Mouse (Mus musculus) ES-E14 (cell line): ENCODE measurements around the gene Cdt1. TPM values are rescaled to one million over a fixed set of nuclear protein-coding genes. Genes with fewer than 3 reads are reported as not detected.

Source experiments
- DNase-seq: peaks from one replicate; pipeline ENCODE4 v3.0.0-alpha.2; 2013; ENCODE audit warnings: low read depth, low spot score
- H3K27ac ChIP-seq: 2 replicates; pipeline ENCODE4 v1.5.1; 2012; ENCODE audit warnings: low read depth, mild to moderate bottlenecking, low read length, moderate library complexity, mixed read lengths; ENCODE audit not compliant: poor library complexity, insufficient read depth, severe bottlenecking
- H3K36me3 ChIP-seq: 2 replicates; pipeline ENCODE4 v1.6.1; 2012; ENCODE audit warnings: mild to moderate bottlenecking, low read length, moderate library complexity, mixed read lengths; ENCODE audit not compliant: control insufficient read depth, poor library complexity, insufficient read depth, severe bottlenecking
- H3K4me1 ChIP-seq, 2 experiments: fragments of 150-350 bp in 1 of 2; sonication (generic) in 1 of 2; 2 replicates each; pipeline ENCODE4 v1.6.1; 2012; ENCODE audit warnings: low read length in 2 of 2, mild to moderate bottlenecking in 1 of 2, mixed read lengths in 1 of 2; ENCODE audit not compliant: control insufficient read depth in 2 of 2, insufficient read depth in 2 of 2, poor library complexity in 1 of 2
- H3K4me3 ChIP-seq, 2 experiments: fragments of 150-350 bp in 1 of 2; sonication (generic) in 1 of 2; 2 replicates each; pipeline ENCODE4 v1.5.1; 2012; ENCODE audit warnings: low read length in 2 of 2, low read depth in 1 of 2, mild to moderate bottlenecking in 1 of 2, mixed read lengths in 1 of 2; ENCODE audit not compliant: insufficient read depth in 1 of 2, poor library complexity in 1 of 2, severe bottlenecking in 1 of 2
- H3K9ac ChIP-seq: 2 replicates; pipeline ENCODE4 v1.6.1; 2012; ENCODE audit warnings: low read depth, mild to moderate bottlenecking, low read length, mixed read lengths; ENCODE audit not compliant: poor library complexity, insufficient read depth, severe bottlenecking
- H3K9me3 ChIP-seq: fragments of 150-350 bp; sonication (generic); 2 replicates; pipeline ENCODE4 v1.6.1; 2012; ENCODE audit warnings: low read depth, mild to moderate bottlenecking, low read length; ENCODE audit not compliant: control insufficient read depth, insufficient read depth
- CHD2 ChIP-seq: IDR thresholded peaks from 2 replicates; pipeline ENCODE4 v1.6.1; 2014; ENCODE audit warnings: mild to moderate bottlenecking, low read depth, low read length, inconsistent platforms
- HCFC1 ChIP-seq: IDR thresholded peaks from 2 replicates; pipeline ENCODE4 v1.6.1; 2012; ENCODE audit warnings: low read length, inconsistent platforms, borderline replicate concordance; ENCODE audit not compliant: insufficient read depth
- MAFK ChIP-seq: IDR thresholded peaks from 2 replicates; pipeline ENCODE4 v1.6.1; 2014; ENCODE audit warnings: mild to moderate bottlenecking, low read depth, low read length, inconsistent platforms; ENCODE audit not compliant: insufficient read depth
- ZC3H11A ChIP-seq: IDR thresholded peaks from 2 replicates; pipeline ENCODE4 v1.6.1; 2012; ENCODE audit warnings: low read depth, mild to moderate bottlenecking, inconsistent platforms, low read length, borderline replicate concordance
- ZNF384 ChIP-seq: IDR thresholded peaks from 2 replicates; pipeline ENCODE4 v1.6.1; 2012; ENCODE audit warnings: low read depth, low read length, inconsistent platforms
- in situ Hi-C, 2 experiments: fragments of 600-800 bp; cut with MboI; formaldehyde crosslinking; loops; one replicate each; pipeline ENCODE4 v1.15.1; 2025; ENCODE audit warnings: low sequenced_read_pairs in 2 of 2, inconsistent platforms in 1 of 2; ENCODE audit not compliant: unreplicated experiment in 2 of 2
- total RNA-seq: library from RNA; depleted of rRNA; stranded (reverse); fragments of 300-350 nt; gene quantifications from 2 replicates; pipeline ENCODE4 v1.2.3, GENCODE M21; 2012

Cdt1 gene
- total RNA-seq, 1 experiment, result 139 TPM

DNA sequence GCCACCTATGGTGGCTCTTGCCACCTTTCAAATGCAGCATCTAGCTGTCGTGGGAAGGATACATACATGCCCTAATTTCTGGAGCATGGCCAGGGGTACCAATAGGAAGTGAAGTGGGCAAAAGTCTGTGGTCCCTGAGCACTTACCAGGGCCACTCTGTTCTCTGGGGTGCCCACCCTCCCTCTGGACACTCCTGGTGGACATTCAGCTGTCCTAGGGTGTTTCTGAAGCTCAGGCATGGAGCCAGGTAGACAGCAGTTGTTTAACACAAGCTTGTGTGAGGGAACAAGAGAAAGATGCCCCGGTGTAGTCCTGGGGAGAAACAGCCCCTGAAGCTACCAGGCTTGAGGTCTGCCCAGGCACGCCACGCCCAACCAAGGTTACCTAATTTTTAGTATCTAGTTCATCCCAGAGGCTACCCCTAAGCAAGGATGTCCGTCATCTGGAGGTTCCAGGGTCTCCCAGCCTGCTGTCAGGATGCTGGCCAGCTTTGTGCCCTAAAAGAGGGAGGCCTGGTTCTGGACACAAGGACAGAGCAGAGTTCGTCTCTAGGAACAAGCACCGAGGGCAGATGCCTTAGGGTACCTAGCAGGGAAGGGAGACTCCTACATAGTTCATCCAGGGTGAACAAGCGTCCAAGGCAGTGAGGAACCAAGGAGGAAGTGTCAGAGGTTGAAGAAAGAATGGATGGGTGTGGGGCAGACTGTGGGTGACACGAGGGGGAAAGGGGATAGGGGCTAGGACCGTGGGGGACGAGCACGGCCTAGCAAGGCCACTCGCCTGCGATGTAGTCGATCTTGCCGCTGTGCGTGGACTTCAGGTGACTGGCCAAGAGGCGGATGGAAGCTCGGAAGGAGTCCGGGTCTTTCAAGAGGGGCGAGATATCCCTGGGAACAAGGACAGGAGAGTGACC, 8.2 kb downstream of the Cdt1 start:
- TF ChIP-seq CHD2, result no peak
- TF ChIP-seq HCFC1, result no peak
- TF ChIP-seq ZC3H11A, result no peak
- no peak for TF ChIP-seq ZNF384
- no peak for TF ChIP-seq MAFK
- Histone ChIP-seq H3K4me1 (peaks cover 9 to 31% of the 10 kb centered on the region in 2 experiments; a peak in 3 of 4 replicates), H3K27ac (peak overlapping the region; percentile 72), H3K9ac (peak overlapping the region; percentile 93), H3K9me3 (no peaks in the 10 kb centered on the region), H3K36me3 (peaks cover 26% of the 10 kb centered on the region), H3K4me3 (peak overlapping the region; percentile 87 to 90)
- in situ Hi-C loops, result no loop called here
- no peak for DNase-seq

DNA sequence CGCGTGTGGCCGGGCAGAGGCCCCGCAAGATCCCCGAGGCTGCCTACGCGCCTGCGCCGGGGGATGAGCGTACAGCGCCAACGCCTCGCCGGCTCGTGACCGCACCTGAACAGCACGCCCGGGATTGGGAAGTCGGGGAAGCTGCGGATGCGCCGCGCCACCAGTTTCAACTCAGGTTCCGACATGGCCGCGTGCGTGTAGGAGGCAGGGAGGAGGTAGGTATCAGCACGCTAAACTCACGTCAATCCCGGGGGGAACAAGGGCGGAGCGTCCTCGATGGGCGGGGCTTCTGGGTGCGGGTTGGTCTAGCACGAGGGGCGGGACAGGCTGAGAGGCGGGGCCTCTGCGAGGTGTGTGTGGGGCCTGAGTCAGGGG, 8.8 kb downstream of the Cdt1 start, which contains the start of gene Aprt:
Gene Aprt (minus strand): TSS at position 262 of the 375 bp plus-strand sequence.
- Histone ChIP-seq H3K27ac (peak within 1 kb of the TSS; percentile 72), H3K9me3 (no peaks in the 10 kb centered on the region), H3K9ac (peak within 1 kb of the TSS; percentile 93), H3K4me3 (peak within 1 kb of the TSS; percentile 87 to 90), H3K36me3 (peaks cover 19% of the 10 kb centered on the region), H3K4me1 (peaks cover 9 to 35% of the 10 kb centered on the region in 2 experiments; a peak in 3 of 4 replicates)
- in situ Hi-C loops, result no loop called here
- TF ChIP-seq MAFK (no peak), ZC3H11A (no peak), HCFC1 (peak; percentile 39; the same call in 1 of the 2 replicates), CHD2 (no peak)
- DNase-seq, result peak; percentile 98

DNA sequence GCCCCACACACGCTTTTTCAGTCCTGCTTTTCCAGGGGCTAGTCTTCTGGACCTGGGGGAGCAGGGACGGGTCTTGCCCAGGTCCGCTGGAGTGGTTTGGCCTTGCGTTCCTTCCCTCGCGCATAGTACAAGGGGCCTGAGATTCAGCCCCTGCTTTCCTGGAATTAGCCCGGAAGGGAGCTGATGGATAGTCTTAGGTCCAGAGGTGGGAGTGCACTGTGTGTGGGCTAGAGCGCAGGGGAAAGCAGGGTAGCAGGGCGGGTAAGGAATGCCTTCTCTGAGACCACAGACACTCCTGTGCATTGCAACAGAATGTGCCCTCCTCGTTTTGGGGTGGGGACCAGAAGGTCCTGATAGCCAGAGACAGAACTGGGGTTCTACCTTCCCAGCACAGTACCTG, 9.3 kb downstream of the Cdt1 start:
- peak overlapping the region; percentile 15 for H3K27ac ChIP-seq
- peak overlapping the region; percentile 60; the same call in 1 of the 2 replicates for H3K9ac ChIP-seq
- H3K36me3 ChIP-seq, result peaks cover 15% of the 10 kb centered on the region
- TF ChIP-seq MAFK (no peak), HCFC1 (no peak), ZNF384 (no peak), ZC3H11A (no peak), CHD2 (no peak)
- in situ Hi-C loops, result no loop called here
- peak overlapping the region; percentile 12 to 90; a peak in 3 of 4 replicates for H3K4me3 ChIP-seq
- no peak for DNase-seq
- peaks cover 9 to 34% of the 10 kb centered on the region in 2 experiments; a peak in 3 of 4 replicates for H3K4me1 ChIP-seq
- H3K9me3 ChIP-seq, result no peaks in the 10 kb centered on the region

DNA sequence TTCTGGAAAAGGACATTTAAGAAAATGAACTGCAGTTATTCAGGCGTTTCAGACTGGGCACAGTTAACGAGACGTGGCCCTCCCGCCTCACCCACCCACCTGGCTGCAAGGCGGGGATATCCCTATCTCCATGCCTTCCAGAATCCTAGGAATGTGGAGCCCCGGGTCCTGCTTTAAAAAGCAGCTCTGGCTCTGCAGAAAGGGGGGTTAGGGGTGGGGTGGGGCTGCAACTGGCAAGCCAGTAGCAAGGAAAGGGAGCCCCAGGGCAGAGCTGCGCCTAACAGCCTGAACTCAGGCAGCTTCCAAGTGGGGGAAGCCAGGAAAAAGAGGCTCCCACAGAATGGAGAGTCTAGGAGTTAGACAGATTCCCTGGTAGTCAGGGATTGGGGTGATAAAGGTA, 11.4 kb downstream of the Cdt1 start:
- H3K9me3 ChIP-seq, result no peaks in the 10 kb centered on the region
- H3K4me3 ChIP-seq, result no peak overlapping the region
- no peak overlapping the region; the same call in 1 of the 2 replicates for H3K27ac ChIP-seq
- H3K4me1 ChIP-seq, result peaks cover 3 to 29% of the 10 kb centered on the region in 2 experiments; a peak in 3 of 4 replicates
- TF ChIP-seq ZC3H11A, result no peak
- no peak for TF ChIP-seq MAFK
- no peak for TF ChIP-seq ZNF384
- TF ChIP-seq HCFC1, result no peak
- DNase-seq, result no peak
- H3K36me3 ChIP-seq, result peaks cover 5% of the 10 kb centered on the region
- H3K9ac ChIP-seq, result no peak overlapping the region
- in situ Hi-C loops, result no loop called here

DNA sequence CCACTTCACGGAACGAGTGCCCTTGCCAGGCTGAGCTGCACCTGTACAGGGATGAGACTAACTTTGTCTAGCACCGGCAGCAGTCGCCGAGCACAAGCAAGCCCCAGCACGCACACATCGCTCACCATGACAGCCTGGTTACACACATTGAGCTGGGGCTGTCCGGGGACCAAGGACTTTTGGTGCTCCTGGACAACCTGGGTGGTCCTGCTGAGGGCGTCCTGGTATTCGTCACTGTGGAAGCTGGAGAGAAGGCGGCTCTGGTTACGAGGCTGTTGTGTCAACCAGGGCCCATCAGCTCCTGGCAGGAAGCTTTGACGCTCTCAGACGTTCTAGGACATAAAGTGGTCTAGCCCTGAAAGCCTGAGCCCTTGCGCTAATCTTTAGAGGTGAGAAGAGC, 13.1 kb downstream of the Cdt1 start:
- no peak overlapping the region; the same call in 1 of the 2 replicates for H3K27ac ChIP-seq
- in situ Hi-C loops, result no loop called here

More for the DNA sequence above, 13.1 kb downstream of the Cdt1 start:
- no peak for TF ChIP-seq HCFC1
- no peak for TF ChIP-seq ZC3H11A
- TF ChIP-seq ZNF384, result no peak
- no peak for TF ChIP-seq CHD2
- TF ChIP-seq MAFK, result no peak
- H3K4me3 ChIP-seq, result no peak overlapping the region
- H3K9ac ChIP-seq, result no peak overlapping the region
- no peaks in the 10 kb centered on the region for H3K9me3 ChIP-seq
- peaks cover 1 to 24% of the 10 kb centered on the region in 2 experiments; a peak in 3 of 4 replicates for H3K4me1 ChIP-seq
- H3K36me3 ChIP-seq, result no peaks in the 10 kb centered on the region
- no peak for DNase-seq
